Mouse (Mus musculus) layer of hippocampus, postnatal 14 days (tissue): ENCODE results near the gene Nxph1. TPM values are rescaled to one million over a fixed set of nuclear protein-coding genes. Genes with fewer than 3 reads are reported as not detected.

Experiments
- DNase-seq, 2 experiments: peaks; one replicate each; pipeline ENCODE4 v3.0.0; 2021 to 2022; ENCODE audit warnings: low spot score in 2 of 2, mixed read lengths in 1 of 2
- long read RNA-seq, 2 experiments: library from polyadenylated mRNA; stranded (forward); transcript quantifications; one replicate each; pipeline ENCODE4 v2.0.0; 2021
- total RNA-seq, 2 experiments: library from RNA; stranded (reverse); gene quantifications; 2 replicates each; pipeline ENCODE4 v1.2.3; 2021

The Nxph1 gene
- total RNA-seq: 10 to 100 TPM; 40.8 to 44.3 TPM
- long read RNA-seq, experiment 1, partial matches to known transcripts: 1 of 3 reads
- long read RNA-seq, experiment 1, other reads (novel, unspliced or antisense): 2 of 3 reads
- long read RNA-seq, experiment 2, partial matches to known transcripts: 5 of 5 reads
- long read RNA-seq, experiment 2, other reads (novel, unspliced or antisense): 0 of 5 reads

DNA sequence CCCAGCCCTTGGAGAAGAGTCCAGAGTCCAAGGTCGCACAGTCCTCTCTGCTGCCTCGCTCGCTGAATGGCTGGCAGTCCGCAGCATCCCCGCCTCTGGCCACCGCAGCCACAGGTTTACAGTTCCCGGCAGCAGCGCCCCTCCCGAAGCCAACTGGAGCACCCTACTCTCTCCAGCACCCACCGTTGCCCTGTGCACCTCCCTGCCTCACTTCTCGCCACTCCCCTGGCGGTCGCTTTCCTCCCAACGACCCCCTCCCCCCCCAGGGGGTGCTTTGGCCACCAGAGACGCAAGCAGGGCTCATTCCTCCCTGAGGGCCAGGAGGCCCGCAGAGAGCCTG, at the start of gene Nxph1:
Nxph1 (plus strand) TSS at position 301 of the 340 bp plus-strand sequence.
- no peak for DNase-seq

DNA sequence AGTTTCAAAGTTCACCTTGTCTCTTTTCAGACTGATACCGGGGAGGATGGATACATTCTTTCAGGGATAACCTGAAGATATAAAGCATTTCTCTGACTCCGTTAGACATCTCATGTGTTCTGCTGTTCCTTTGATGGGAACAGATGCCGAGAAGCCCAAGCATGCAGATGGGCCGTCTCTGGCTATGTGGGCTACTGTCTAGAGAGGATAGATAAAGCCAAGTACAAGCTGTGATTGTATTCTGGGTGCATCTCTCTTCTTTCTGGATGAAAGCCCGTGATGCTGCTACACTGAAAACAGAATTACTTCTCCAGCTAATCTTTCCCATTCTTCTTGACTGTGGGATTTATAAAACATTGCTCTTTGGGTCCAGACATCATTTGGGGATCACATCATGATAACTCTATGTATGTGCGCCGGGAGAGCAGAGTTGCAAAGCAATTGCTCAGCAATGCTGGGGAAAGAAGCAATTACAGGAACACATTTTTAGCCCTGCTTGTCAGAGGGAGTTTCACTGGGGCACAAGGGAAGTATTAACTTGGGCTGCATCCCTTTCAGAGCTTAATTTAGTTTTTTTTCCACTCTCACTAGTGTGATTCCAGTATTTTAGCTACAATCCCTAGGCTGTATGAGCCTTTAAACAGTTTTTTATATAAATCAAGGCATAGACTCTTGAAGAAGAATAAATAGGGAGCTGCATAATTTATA, 48.1 kb upstream of the Nxph1 start:
- peak; percentile 17 to 52 for DNase-seq

DNA sequence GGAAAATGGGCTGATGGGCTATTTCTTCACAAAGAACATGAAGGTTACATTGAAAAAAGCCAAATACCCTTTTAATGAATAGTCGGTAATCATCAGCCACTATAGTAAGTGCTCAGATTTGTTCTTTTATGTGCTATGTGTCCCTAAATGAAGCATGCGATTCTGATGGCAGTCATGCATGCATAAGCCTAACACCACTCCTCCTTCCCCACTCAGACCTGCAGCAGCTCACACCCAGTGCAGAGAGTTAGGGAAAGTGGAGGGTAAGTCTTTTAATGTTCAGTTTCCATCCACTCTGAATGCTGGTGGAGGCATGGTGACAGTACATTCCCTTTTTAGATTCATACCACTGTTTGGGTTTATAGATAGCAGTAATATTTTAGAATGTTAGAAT, 47.5 kb upstream of the Nxph1 start:
- no peak for DNase-seq

DNA sequence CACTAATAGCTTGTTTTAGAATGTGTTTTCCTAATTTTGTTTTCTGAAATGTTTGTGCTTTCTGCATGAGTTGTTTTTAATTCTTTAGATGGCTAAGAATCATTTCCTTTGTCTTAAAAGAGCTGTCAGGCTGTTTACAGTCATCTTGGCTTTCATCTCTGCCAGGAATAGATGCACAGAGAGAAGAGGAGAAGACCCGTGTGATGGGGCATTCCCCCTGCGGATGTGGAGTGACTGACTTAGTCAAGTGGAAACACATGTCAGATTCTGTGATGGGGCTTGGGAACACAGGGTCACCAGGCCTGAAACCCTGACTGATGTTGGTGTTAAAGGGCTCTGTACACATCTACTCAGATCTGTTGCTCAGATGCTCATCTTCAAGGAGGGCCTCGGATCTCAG, 40.3 kb upstream of the Nxph1 start:
- no peak for DNase-seq

DNA sequence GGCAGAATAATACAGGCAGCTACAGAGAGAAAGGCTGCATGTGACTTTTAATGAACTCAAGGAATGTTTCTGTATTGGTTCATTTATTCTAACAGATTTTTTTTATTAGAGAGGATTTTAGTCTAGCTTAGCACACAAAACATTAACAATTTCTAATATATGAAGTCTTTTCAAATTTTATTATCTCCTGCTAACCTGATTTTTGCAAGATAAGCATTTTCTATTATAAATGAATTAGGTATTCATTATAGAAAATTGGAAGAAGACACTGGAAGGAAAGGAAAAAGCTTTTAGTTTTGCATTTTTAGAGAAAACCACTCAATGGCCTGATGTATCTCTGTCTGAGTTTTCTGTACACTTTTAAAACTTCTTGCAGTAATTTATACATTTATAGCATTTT, 34.8 kb upstream of the Nxph1 start:
- no peak for DNase-seq

DNA sequence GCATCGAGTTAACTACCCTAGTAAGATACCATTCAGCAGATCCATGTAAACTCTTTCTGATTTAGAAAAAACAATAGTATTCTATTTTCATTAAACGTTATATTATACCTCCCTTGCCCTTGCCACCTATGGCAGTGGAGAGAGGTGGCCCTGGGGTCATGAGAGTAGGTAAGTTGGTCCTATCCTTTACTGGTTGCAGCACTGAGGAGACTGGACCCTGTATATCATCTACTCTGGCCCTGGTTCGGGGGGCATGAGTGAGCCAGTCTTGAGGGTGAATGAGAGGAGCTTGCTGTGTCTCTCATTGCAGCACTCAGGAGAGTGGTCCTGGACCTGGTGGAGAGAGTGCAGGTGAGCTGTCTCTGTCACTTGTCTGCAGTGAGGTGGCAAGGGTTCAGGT, 33.5 kb upstream of the Nxph1 start:
- DNase-seq: no peak

DNA sequence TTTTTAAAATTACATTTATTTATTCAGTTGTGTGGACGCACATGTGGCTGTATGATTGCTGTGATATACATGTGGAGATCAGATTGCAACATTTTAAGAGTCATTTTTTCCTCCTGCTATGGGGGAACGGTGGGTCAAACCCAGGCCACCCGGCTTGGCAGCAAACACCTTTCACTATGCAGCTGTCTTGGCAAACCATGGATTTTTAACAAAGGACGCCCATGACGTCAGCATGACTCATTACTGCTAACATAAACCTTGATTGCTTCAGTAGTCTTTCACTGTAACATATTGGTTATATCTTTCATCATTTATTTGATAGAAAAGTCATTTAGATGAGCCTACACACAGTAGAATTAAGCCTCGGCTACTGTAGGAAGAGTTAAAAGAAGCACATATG, 23.8 kb upstream of the Nxph1 start:
- DNase-seq: no peak

DNA sequence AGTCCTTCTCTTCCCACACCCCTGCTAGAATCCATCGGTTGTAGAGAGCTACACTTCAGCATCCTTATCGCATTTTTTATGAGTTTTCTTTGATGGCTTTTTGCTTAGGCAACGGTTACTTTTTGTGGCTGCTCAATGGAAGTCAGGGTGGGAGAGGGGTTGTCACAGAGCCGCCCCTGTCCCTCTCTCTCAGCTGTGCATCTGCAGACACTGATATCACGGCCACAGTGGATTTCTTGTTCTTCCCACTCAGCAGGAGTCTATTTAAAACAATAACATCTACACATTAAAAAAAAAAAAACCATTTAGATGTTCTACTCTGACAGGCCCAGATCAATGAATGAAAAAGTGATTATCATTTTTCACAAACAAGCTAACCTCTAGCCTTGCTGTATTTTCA, 13.0 kb upstream of the Nxph1 start:
- DNase-seq: no peak

DNA sequence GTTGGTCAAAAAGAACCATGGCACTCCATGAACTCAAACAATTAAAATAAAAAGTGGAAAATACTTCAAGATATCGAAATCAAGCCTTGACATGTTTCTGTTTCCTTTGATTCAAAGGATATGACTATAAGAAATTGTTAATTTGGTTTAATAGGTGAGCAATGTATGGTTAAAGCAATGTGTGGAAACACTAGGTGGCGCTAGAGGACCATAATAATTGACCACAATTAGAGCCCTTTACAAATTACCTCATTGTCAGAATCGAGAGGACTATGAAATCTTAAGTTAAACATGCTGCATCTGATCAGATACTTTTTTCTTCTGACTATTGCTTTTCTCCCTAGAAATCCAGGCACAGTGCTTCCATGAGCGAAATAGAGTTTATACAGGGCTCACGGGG, 12.5 kb upstream of the Nxph1 start:
- DNase-seq: peak; percentile 53 to 87

DNA sequence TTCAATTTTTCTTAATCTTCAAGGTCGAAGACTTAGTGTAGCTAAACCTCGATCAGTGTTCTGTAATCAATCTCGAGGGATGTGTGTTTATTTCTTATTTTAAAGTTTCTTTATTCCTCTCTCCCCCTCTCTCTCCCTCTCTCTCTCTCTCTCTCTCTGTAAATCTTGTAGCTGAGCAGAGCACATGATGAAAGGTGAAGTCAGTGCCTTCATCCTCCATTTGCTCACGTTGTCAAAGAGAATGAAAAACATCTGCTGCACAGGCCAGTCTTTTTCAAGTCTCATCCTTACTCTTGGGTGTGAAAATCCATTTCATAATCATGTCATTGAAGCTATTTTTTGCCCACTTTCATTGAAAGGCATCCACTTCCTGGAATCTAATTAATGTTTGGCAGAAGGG, 12.1 kb upstream of the Nxph1 start:
- DNase-seq: no peak

DNA sequence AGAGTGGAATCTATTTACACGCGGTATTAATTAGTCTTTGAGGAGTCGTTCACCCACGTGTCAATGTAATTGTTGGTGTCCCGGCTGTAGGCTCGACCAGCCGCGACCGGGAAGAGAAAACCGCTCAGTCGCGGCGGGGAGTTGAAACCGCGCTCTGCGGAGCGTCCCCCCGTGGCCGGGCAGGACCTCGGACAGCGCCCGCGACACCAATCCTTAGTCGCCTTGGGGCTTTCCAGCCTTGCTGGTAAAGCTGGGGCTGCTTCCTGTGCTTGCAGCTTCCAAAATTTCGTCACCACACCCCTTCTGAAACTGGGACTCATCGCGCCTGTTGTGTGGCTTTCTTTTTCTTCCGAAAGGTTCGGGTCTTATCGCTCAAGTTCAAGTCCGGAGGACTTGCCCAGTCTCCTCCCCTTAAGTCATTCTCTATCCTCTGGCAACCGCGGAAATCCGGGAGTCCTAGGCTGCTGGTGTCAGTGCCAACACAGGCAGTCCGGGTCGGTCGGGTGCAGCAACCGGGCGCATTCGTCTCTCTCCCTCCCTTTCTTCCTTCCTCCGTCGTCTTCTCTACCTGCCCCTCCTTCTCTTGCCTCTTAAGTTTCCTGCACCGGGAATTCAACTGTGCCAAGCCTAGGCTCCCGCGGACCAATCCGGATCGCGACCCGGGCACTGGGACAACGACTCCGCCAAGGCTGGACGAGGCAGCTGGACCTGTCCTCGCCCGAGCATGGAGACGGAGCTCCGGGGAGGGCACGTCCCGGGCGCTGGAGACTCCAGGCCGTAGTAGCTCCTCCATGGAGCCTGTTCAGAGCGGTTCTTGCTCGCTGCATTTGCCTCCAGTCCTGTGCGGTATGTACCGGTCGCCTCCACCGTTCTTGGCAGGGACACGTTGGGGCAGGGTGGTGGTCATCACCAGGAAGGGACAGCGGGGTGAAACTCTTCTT, 510 bp downstream of the Nxph1 start:
- peak in 1 of 2 experiments; percentile 35 for DNase-seq

DNA sequence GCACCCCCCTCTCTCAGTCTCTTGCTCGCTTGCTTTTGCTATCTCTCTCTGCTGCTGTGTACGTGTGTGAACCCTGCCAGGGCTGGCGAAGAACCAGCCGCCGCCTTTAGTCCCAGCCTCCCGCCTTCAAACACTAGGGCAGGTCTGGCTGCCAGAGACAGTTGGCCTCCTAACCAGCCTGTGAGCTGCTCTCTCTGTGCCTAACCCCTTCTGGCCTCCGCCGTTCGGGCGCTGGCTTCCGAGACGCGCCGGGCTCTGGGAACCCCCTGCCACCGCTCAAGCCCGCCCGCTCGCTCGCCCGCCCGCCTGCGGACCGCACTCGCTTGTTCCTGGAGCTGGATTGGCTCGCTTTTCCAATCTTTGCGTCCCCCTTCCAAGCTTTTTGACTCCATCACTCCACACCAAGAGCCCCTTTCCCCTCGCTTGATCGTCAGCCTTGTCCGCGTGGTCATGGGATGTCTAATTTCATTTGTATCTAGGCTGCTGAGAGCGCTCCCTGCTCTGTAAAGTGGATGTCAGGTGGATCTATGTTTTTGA, 1.5 kb downstream of the Nxph1 start:
- DNase-seq: peak in 1 of 2 experiments; percentile 16

DNA sequence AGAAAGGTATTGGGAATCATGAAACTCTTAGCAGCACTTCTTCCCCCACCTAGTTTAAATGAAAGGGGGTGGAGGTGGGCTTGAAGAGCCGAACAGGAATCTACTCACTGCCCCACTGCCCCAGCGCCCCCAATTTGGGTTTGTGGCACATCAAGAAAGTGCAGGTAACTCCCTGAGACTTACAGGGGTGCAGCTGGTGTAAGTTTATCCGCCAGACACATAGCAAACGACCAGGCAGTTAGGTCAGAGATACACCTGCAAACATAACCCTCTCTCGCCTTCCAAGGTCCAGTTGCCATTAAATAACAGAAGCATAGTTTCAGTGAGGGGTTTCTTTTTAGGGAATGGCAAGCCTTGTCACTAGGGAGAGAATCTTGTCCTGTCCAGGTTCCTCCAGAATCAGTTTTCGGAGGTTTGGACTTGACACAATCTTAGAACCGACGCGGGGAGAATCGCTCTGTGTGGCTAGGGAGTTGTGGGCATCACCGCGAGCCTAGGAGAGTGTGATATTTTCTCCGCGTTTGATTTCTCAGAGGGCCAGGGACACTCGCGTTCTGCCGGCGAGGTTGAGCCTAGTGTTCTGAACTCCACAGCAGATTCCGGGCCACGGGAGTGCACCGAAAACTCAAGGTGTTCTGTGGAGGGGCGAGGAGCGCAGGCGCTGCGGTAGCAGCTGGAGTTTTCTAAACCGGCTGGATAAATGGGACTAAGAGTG, 2.5 kb downstream of the Nxph1 start:
- DNase-seq: no peak

DNA sequence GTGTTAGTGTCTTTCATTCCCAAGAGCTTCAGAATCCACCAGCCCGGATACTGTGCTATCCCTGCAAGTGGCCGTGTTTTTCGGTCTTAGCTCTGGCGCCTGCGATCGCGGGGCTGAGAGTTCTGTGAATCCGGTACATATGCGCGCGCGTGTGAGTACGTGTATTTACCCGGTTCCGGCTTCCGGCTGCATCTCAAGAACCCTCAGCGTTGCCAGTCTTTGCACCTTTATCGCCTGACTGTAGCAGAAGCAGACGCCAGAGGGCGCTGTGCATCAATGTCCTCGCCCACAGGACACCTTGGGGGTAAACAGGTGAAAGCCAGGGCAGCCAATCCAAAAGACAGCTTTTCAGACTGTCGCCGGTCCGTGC, 3.1 kb downstream of the Nxph1 start:
- DNase-seq: peak; percentile 61 to 79

DNA sequence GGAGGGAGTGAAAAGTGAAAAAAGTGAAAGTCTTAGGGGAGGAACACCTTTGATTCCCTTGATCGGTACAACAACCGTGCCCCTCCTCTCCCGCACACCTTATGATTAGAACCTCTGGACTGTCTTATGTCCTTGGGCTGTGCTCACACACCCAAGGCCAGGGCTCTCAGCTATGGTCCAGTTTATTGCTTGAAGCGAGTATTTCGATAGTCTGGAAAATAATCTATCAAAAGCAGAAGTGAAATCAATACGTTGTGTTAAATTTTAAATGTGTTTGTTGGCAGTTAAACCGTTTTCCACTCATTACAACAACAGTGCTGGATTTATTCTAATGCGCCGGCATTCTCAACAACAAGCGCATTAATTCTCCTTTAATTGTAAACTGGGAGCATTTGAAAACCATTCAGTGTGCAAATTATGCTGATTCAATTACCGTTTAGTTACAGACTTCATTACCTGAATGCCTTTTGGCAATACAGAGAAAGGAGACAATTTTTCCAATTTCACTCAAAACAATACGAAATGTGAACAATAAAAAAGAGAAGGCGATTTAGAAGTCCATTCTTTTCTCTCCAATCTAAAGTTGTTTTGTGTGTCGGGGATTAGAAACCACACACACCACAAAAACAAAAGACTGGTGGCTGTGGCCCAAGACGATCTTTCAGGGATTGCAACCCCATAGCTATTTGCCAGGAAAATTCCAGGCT, 3.8 kb downstream of the Nxph1 start:
- DNase-seq: no peak

DNA sequence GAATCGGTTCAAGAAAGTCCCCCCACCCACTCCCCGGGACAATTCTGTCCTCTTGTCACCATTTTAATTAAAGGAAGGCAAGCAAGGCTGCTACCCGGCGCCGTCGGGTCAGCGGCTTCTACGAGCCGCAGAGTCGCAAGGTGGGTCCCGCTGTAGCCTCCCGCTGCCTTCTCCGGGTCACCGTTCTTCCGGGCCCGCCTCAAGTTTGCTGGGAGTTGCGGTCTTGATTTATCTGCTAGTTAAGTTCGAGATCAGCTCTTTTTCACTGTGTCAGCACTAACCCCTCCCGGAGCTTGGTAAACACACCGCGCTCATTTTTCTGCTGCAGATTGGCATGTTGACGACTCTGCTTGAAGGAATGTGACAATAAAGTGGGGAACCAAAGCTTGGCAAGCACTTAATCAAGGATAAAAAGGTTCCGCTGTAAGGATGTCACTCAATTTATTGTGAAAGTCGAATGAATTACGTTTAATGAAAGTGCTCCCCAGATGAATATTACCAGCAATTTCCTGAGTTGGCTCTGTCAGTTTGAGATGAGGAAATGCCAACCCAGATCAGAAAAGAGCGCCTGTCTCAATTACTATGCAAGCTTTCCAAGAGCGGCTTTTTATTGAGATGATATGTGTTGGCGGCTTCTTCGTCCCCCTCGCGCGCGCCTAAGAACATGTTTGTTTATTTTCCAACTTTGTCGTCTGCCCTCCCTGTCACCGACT, 7.7 kb downstream of the Nxph1 start:
- no peak for DNase-seq

DNA sequence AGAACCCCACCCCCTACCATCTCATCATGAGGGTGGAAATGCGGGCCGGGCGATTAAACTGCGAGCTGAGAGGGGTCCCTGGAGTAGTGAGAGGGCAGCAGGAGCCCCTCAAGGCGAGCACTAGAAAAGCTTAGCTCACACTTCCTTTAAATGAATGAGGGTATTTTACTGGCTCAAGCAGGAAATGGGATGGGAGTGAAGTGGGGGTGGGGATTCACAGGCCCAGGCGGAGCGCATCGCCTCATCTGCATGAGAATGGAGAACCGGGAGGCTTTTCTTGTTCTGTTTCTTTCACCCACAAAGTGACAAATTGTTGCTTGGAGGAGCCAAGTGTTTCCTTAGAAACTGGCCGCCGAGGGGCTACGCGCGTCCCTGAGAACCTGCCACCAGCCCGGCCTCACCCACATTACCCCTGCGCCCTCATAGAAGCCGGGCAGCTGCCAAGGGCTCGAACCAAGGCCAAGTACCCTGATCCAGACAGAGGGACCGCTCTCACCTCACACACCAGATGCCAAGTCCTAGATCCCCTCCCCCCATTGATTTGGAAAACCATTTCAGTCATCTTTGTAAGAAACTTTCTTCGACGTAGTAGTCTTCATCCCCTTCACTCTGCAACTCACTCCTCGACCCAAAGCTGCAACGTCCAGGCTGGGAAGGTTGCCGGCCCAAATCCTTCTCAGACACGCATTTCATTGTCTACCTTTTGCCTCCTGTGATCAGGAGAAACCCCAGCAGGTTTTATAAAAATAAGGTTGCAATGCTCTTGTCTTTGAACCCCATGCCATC, 8.7 kb downstream of the Nxph1 start:
- DNase-seq: peak in 1 of 2 experiments; percentile 12

DNA sequence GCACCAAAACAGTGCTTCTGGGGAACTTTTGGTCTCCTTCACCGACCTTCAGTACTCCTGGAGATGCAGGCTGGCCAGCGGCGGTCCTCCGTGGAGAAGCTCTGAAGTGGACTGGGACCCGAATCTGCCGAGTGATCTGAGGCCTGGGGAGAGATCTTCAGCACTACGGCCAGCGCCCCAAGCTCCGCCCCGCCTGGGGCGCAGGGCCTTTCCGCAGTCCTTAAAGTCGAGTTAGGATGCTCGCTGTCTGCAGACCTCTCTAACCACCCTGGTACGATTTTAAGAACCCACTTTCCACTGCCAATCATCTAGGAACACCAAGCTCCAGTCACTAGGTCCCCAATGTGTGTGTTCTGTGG, 9.3 kb downstream of the Nxph1 start:
- DNase-seq: no peak
